15 mouse cellular contexts compared by ENCODE assay signal in genomic region chr3:133158260-133158659, GRCm38 (mm10).
DNase-seq lines count a peak whose midpoint lies in the region; ATAC-seq lines count a peak whose summit lies in the region.
"Had no signal": no experiment of that assay in that cellular context is flagged by ENCODE, and none has a peak within 500 bp of the region (broad histone marks: within the 10 kb centered on the region; RNA-seq: fewer than 3 reads in every experiment).

No protein-coding gene starts in this region.

- H3K36me3 ChIP-seq in embryonic facial prominence, embryonic 14.5 days (ENCODE audit: control insufficient read depth, insufficient read depth, low read length) = no peaks in the 10 kb centered on the region
- H3K36me3 ChIP-seq: heart, embryonic 12.5 days; midbrain, embryonic 12.5 days; neural tube, embryonic 13.5 days had no signal

- H3K9me3 ChIP-seq in embryonic facial prominence, embryonic 14.5 days (ENCODE audit: control insufficient read depth, low read length) = no peaks in the 10 kb centered on the region
- H3K9me3 ChIP-seq: heart, embryonic 12.5 days; midbrain, embryonic 12.5 days; neural tube, embryonic 13.5 days had no signal

- DNase-seq in left cerebral cortex, postnatal 4 days = peak; percentile 41
- no peak for DNase-seq in left cerebral cortex, adult 9 months (ENCODE audit: low spot score in 2 of 2)
- DNase-seq in cerebellum, adult 8-10 months = peak; percentile 21
- DNase-seq in embryonic facial prominence, embryonic 14.5 days (ENCODE audit: low spot score) = peak; percentile 21
- DNase-seq in kidney, postnatal 4 days = peak; percentile 10 to 30
- DNase-seq in gastrocnemius, adult 18-20 months (ENCODE audit: low spot score) = no peak
- no peak for DNase-seq in spleen, postnatal 36 days (ENCODE audit: low spot score in 2 of 2)
- DNase-seq: lung, postnatal 14 days; spleen, adult 18-20 months; thymus, adult 18-20 months had no signal

- 58% methylated on average over 5 of the region's 5 CpGs for WGBS in embryonic facial prominence, embryonic 14.5 days

- no peak overlapping the region for H3K9ac ChIP-seq in embryonic facial prominence, embryonic 14.5 days (ENCODE audit: low read depth, low read length)
- H3K9ac ChIP-seq: heart, embryonic 12.5 days; midbrain, embryonic 12.5 days; neural tube, embryonic 13.5 days had no signal

- no peak for ATAC-seq in embryonic facial prominence, embryonic 14.5 days (ENCODE audit: low read depth)
- no peak for ATAC-seq in monocyte, adult 5-6 weeks (replicated peaks; ENCODE audit: insufficient number of reproducible peaks, low FRiP score, low TSS enrichment, poor library complexity, severe bottlenecking)

- H3K4me1 ChIP-seq in embryonic facial prominence, embryonic 14.5 days (ENCODE audit: control insufficient read depth, insufficient read depth, low read length) = no peaks in the 10 kb centered on the region
- H3K4me1 ChIP-seq: heart, embryonic 12.5 days had no signal

- no peaks in the 10 kb centered on the region for H3K27me3 ChIP-seq in embryonic facial prominence, embryonic 14.5 days (replicated peaks; ENCODE audit: control insufficient read depth, insufficient read depth, low read length)
- H3K27me3 ChIP-seq: CH12.LX; heart, embryonic 12.5 days; midbrain, embryonic 12.5 days; neural tube, embryonic 13.5 days had no signal

- intact Hi-C loops in left cerebral cortex, postnatal 4 days (cut with DNase I) = no loop called here

- H3K4me2 ChIP-seq in embryonic facial prominence, embryonic 14.5 days (ENCODE audit: low read depth, low read length) = no peak overlapping the region
- H3K4me2 ChIP-seq: heart, embryonic 12.5 days; midbrain, embryonic 12.5 days; neural tube, embryonic 13.5 days had no signal

- no peak overlapping the region for H3K4me3 ChIP-seq in embryonic facial prominence, embryonic 14.5 days (ENCODE audit: low read depth, low read length)
- H3K4me3 ChIP-seq: heart, embryonic 12.5 days; midbrain, embryonic 12.5 days; neural tube, embryonic 13.5 days had no signal

- no peak overlapping the region for H3K27ac ChIP-seq in embryonic facial prominence, embryonic 14.5 days (replicated peaks; ENCODE audit: low read depth, low read length)
- H3K27ac ChIP-seq: midbrain, embryonic 12.5 days; neural tube, embryonic 13.5 days had no signal

Comparison
In these comparisons a context has a peak if more than half of its experiments do, and no peak if none do; other contexts are left out.
1. DNase-seq: peak in left cerebral cortex, postnatal 4 days (single experiment), cerebellum, adult 8-10 months (single experiment), embryonic facial prominence, embryonic 14.5 days (single experiment) and kidney, postnatal 4 days (2 of 2); none in left cerebral cortex, adult 9 months (0 of 2), gastrocnemius, adult 18-20 months (single experiment) and spleen, postnatal 36 days (0 of 2).